Mouse (Mus musculus): ENCODE data around the gene Sec14l1.

Sec14l1 gene

DNA sequence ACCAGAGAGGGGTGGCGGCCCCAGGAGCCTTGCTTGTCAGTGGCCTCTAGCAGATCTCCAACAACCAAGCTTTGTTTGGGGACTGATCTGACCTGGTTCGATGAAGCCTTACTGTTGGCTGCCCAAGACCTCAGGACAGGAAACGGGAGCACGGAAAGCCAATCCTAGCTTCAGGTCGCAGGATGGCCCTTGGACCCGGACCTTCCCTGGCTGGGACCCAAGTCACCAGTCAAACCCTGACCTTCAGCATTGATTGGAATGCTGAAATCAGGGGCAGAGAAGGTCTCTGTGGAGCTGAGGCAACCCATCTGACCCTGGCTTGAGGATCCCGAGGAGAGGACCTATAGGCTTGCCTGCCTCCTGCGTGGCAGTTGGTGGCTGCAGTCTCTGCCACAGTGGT is 89.6 kb downstream of the Sec14l1 start:
- no peak for DNase-seq (ENCODE audit: low read depth, low spot score)
- H3K27me3 ChIP-seq (ENCODE audit: control insufficient read depth, insufficient read depth, low read length, poor library complexity, severe bottlenecking), result peaks cover 2% of the 10 kb centered on the region; the same call in 1 of the 2 replicates
- no peaks in the 10 kb centered on the region for H3K36me3 ChIP-seq (ENCODE audit: control insufficient read depth, insufficient read depth, low read length, poor library complexity, severe bottlenecking)

DNA sequence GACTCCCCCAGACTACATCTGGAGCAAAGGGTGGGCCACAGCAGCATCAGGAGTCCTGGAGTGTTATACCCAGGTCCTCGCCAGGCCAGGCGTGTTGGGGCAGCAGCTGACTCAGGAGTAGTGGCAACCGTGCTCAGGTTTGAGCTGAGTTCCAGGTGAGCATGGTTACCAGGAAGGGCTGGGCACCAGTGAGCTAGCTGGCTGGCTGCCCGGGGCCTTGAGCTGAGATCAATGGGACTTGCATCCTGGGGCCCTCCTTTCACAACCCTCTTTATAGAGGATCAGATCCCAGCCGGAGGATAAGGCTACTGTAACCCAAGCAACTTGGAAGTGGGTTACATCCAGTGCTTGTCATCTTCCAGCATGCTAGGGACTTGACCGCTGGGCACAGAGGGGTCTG is 90.1 kb downstream of the Sec14l1 start:
- Histone ChIP-seq H3K27me3 (ENCODE audit: control insufficient read depth, insufficient read depth, low read length, poor library complexity, severe bottlenecking) (no peaks in the 10 kb centered on the region), H3K36me3 (ENCODE audit: control insufficient read depth, insufficient read depth, low read length, poor library complexity, severe bottlenecking) (no peaks in the 10 kb centered on the region)
- DNase-seq (ENCODE audit: low read depth, low spot score), result no peak

DNA sequence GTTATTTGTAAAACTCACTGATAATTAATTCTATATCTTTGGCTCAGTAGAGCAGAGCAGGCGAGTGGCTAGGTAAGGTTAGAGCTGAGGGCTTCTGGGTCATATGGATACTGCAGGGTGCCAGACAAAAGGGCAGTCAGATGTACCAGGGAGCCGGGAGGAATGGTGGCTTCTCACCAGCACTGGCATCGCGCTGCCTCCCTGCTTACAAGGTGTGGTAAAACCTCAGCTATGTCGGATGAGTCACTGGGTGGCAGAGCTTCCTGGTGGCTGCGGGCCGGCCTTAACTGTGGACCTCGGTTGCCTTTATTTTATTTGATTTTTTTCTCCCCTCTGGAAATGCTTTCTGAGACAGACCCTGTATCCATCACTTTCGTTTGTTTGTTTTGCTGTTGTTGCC is 90.5 kb downstream of the Sec14l1 start:
- H3K36me3 ChIP-seq (ENCODE audit: control insufficient read depth, insufficient read depth, low read length, poor library complexity, severe bottlenecking), result no peaks in the 10 kb centered on the region
- DNase-seq (ENCODE audit: low read depth, low spot score), result no peak
- no peaks in the 10 kb centered on the region for H3K27me3 ChIP-seq (ENCODE audit: control insufficient read depth, insufficient read depth, low read length, poor library complexity, severe bottlenecking)

DNA sequence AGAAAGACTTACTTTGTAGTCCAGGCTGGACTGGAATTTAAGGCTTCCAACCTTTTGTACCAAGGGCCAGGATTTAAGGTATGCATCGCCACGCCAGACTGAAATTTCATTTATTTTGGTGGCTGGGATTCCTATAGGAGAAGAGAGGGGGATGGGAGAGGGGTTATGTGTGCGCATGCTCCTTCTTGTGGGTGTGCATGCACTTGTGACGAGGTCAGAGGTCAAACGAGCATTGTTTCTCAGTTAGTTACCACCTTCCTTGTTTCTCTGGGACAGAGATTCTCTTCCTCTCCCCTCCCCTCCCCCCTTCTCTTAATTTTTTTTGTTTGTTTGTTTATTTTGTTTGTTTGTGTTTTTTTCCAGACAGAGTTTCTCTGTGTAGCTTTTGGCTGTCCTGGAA is 92.5 kb downstream of the Sec14l1 start:
- no peak for DNase-seq (ENCODE audit: low read depth, low spot score)
- Histone ChIP-seq H3K36me3 (ENCODE audit: control insufficient read depth, insufficient read depth, low read length, poor library complexity, severe bottlenecking) (no peaks in the 10 kb centered on the region), H3K27me3 (ENCODE audit: control insufficient read depth, insufficient read depth, low read length, poor library complexity, severe bottlenecking) (no peaks in the 10 kb centered on the region)

DNA sequence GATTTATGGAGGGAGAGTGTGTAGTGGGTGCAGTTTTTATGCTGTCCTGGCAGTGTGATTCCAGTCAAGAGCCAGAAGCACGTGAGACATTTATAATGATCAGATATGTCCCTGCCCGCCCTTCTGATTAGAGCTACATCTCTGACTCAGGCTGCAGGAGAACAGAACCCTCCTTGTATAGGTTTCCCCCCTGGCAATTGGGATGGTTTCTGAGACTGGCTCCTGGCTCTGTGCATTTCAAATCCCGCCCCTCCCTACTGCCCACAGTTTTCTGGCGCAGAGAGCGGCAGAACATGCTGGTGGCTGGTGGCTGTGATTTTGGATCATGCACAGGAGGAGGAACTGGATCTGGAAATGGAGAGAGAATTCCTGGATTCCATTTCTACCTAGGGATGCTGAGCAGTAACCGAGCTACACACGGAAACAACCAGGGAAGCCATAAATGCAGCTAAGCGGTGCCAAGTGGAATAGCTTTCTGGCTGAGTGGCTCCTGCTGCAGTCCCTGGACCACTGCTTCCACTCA is 93.2 kb downstream of the Sec14l1 start:
- Histone ChIP-seq H3K27me3 (ENCODE audit: control insufficient read depth, insufficient read depth, low read length, poor library complexity, severe bottlenecking) (no peaks in the 10 kb centered on the region), H3K36me3 (ENCODE audit: control insufficient read depth, insufficient read depth, low read length, poor library complexity, severe bottlenecking) (no peaks in the 10 kb centered on the region)
- DNase-seq (ENCODE audit: low read depth, low spot score), result no peak
